Mouse (Mus musculus) spleen, adult 2 months (tissue): ENCODE data around the gene Bloc1s3. TPM values are rescaled to one million over a fixed set of nuclear protein-coding genes. Genes with fewer than 3 reads are reported as not detected.

Source experiments
- DNase-seq, 2 experiments: peaks; one replicate each; pipeline versions ENCODE4 v3.0.0 to v3.0.0-alpha.2; 2012 to 2021; ENCODE audit warnings: low spot score in 2 of 2, low read depth in 1 of 2
- H3K27ac ChIP-seq: fragments of 200-500 bp; 2 replicates; pipeline ENCODE4 v1.5.1; 2012; ENCODE audit warnings: low read length, inconsistent platforms; ENCODE audit not compliant: insufficient read depth
- H3K27me3 ChIP-seq: fragments of 200-500 bp; 2 replicates; pipeline ENCODE4 v1.6.1; 2012; ENCODE audit warnings: mild to moderate bottlenecking, moderate library complexity, low read length, inconsistent platforms; ENCODE audit not compliant: control insufficient read depth, insufficient read depth
- H3K36me3 ChIP-seq: fragments of 200-500 bp; 2 replicates; pipeline ENCODE4 v1.6.1; 2012; ENCODE audit warnings: mild to moderate bottlenecking, low read length, inconsistent platforms; ENCODE audit not compliant: control insufficient read depth, insufficient read depth
- H3K4me1 ChIP-seq: fragments of 200-500 bp; 2 replicates; pipeline ENCODE4 v1.6.1; 2011; ENCODE audit warnings: inconsistent platforms; ENCODE audit not compliant: control insufficient read depth, insufficient read depth, insufficient read length
- H3K4me3 ChIP-seq: fragments of 200-500 bp; 2 replicates; pipeline ENCODE4 v1.5.1; 2011; ENCODE audit warnings: mild to moderate bottlenecking, inconsistent platforms; ENCODE audit not compliant: insufficient read depth, insufficient read length; ENCODE audit errors: extremely low read depth
- CTCF ChIP-seq: fragments of 200-500 bp; IDR thresholded peaks from 2 replicates; pipeline ENCODE4 v1.5.1; 2011; ENCODE audit warnings: mild to moderate bottlenecking, inconsistent platforms; ENCODE audit not compliant: insufficient read depth, insufficient read length, insufficient replicate concordance; ENCODE audit errors: extremely low read depth
- POLR2A ChIP-seq: fragments of 200-500 bp; IDR thresholded peaks from 2 replicates; pipeline ENCODE4 v1.6.1; 2011; ENCODE audit warnings: low read depth, low read length, inconsistent platforms
- whole genome bisulfite sequencing: fragments of 180-500 bp; shearing (Covaris S2); methylation state at CpG from one replicate; pipeline ENCODE4 v1.1.7; 2018; 5-methylcytosine and 5-hydroxymethylcytosine counted together
- polyA plus RNA-seq: library from polyadenylated mRNA; depleted of rRNA; stranded (reverse); fragments of >200 nt; gene quantifications from 2 replicates; pipeline ENCODE4 v1.2.3, GENCODE M21; 2012

The Bloc1s3 gene
- polyA plus RNA-seq, 1 experiment: 8.8 TPM

DNA sequence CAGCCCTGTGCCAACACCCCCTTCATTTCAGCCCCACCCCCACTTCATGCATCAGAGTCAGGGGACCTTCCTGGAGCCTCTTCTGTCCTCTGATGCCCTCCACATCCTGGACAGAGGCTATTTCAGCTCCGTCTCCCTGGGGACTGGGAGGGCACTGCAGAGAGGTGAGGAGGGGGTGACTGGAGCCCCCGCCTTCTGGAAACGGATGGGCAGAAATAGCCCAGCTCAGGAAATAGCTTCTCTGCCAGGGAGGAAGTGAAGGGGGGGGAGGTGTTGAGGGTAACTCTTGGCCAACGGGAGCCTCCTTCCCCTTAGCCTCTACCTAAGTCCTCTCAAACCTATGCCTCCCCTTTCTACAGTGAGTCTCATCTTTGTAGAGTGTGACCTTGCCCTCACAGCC is 35.8 kb downstream of the Bloc1s3 start:
- Histone ChIP-seq H3K36me3 (no peaks in the 10 kb centered on the region), H3K4me3 (peak overlapping the region; percentile 0; the same call in 1 of the 2 replicates)

DNA sequence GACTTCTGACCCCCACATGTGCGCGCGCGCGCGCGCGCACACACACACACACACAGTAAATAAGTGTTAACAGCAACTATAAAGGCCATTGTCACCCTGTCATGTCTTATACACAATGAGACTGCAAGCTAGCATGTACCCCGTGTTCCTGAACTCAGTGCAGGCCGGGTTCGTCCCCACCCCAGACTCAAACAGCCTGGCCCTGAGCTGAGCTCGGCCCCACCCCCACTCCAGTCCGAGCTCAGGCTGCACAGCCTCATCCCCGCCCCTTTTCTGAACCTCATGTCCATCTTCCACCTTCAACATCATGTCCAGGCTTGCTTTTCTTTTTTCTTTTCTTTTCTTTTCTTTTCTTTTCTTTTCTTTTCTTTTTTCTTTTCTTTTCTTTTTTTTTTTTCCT is 37.9 kb downstream of the Bloc1s3 start:
- Histone ChIP-seq H3K36me3 (no peaks in the 10 kb centered on the region), H3K4me3 (no peak overlapping the region), H3K27ac (no peak overlapping the region), H3K27me3 (peaks cover 2% of the 10 kb centered on the region), H3K4me1 (peaks cover 27% of the 10 kb centered on the region)
- 76% methylated on average over 14 of the region's 14 CpGs for WGBS
- no peak for DNase-seq
- TF ChIP-seq POLR2A: no peak
- TF ChIP-seq CTCF: no peak

More for the DNA sequence above, 35.8 kb downstream of the Bloc1s3 start:
- Histone ChIP-seq H3K4me1 (peaks cover 27% of the 10 kb centered on the region), H3K27me3 (peaks cover 2% of the 10 kb centered on the region), H3K27ac (peak overlapping the region; percentile 18; the same call in 1 of the 2 replicates)
- DNase-seq: peak in 1 of 2 experiments; percentile 33
- 0% methylated on average over 4 of the region's 4 CpGs for WGBS
- TF ChIP-seq POLR2A (no peak), CTCF (no peak)

DNA sequence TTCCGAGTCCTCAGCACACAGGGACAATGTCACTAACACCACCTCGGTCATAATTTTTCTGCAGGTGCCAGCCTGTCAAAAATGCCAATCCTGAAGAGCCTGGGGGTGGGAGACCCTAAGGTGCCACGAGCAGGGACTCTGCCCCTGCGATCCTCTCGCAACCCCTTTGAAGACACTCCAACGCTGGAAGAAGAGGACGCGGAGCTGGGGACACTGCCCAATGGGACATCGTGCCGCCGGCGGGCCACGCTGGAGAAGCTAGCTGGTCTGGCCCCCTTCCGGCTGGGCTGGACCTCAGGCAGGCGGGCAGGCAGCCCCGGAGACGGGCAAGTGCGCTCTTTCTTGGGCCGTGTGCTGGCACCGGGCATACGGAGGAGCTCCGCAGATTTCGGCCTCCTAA is 38.8 kb downstream of the Bloc1s3 start:
- H3K27me3 ChIP-seq: peaks cover 2% of the 10 kb centered on the region
- no peak for DNase-seq
- H3K4me1 ChIP-seq: peaks cover 27% of the 10 kb centered on the region
- no peak overlapping the region for H3K27ac ChIP-seq
- TF ChIP-seq POLR2A: no peak
- TF ChIP-seq CTCF: no peak
- no peaks in the 10 kb centered on the region for H3K36me3 ChIP-seq
- no peak overlapping the region for H3K4me3 ChIP-seq
- 93% methylated on average over 23 of the region's 23 CpGs for WGBS

DNA sequence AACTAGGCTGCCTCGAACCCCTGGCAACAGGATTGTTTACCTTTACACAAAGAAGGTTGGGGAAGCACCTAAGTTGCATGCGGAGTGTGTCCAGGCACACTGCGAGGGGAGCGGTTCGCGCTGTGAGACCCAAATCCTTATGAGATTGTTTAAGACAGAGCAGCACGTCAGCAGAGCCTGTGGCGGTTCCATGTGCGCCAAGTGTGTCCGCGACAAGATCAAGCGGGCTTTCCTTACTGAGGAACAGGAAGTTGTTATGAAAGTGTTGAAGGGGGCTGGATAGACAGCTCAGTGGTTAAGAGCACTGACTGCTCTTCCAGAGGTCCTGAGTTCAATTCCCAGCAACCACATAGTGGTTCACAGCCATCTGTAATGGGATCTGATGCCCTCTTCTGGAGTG is 39.9 kb downstream of the Bloc1s3 start:
- Histone ChIP-seq H3K36me3 (no peaks in the 10 kb centered on the region), H3K4me3 (no peak overlapping the region), H3K27ac (no peak overlapping the region), H3K27me3 (no peaks in the 10 kb centered on the region), H3K4me1 (peaks cover 17% of the 10 kb centered on the region; the same call in 1 of the 2 replicates)
- no peak for DNase-seq
- WGBS: 38% methylated on average over 12 of the region's 12 CpGs
- TF ChIP-seq CTCF (no peak), POLR2A (no peak)

DNA sequence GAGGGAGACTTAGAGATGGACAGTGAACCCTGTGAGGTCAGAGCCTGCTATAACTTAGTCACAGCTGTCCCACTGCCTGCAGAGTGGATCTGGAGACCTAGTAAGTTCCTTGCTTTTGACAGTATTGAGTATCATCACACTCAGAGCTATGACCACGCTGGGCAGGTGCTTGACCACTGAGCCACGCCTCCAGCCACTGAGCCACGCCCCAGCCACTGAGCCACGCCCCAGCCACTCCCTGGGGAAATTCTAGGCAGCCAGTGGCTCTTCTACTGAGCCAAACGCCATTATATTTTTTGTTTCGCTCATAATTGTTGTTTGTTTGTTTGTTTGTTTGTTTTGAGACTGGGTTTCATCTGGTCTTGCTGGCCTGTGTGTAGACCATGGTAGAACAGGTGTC is 40.5 kb downstream of the Bloc1s3 start:
- no peak overlapping the region for H3K27ac ChIP-seq
- H3K4me1 ChIP-seq: peaks cover 12% of the 10 kb centered on the region; the same call in 1 of the 2 replicates
- no peak for TF ChIP-seq CTCF
- no peak for TF ChIP-seq POLR2A
- 62% methylated on average over 6 of the region's 6 CpGs for WGBS
- no peaks in the 10 kb centered on the region for H3K36me3 ChIP-seq
- H3K27me3 ChIP-seq: no peaks in the 10 kb centered on the region
- DNase-seq: no peak
- no peak overlapping the region for H3K4me3 ChIP-seq

DNA sequence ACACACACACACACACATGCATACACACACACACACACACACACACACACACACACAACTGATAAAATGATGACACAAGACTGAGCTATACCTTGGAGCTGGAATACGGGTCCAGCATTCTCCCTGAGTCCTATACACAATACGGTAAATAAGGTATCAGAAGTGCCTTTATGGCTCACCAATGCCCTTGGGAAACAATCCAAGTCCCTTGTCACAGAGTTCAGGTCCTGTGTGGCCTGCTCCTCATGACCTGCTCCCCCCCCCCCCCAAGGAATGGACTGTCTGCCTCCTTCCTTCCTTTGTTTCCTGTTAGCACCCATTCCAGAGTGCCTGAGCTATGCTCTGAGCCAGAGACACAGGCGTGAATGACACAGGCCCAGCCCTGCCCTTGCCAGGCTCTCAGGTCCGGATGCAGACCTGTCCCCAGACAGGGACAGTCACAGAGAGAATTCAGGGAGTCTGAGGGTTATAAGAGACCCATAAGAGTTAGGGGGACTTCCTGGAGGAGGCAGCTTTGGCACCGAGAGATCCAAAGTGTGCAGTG is 41.5 kb downstream of the Bloc1s3 start:
- TF ChIP-seq CTCF: no peak
- TF ChIP-seq POLR2A: no peak
- H3K27ac ChIP-seq: no peak overlapping the region
- DNase-seq: no peak
- WGBS: 79% methylated on average over 5 of the region's 5 CpGs
- peaks cover 2% of the 10 kb centered on the region; the same call in 1 of the 2 replicates for H3K4me1 ChIP-seq
- no peaks in the 10 kb centered on the region for H3K27me3 ChIP-seq
- H3K36me3 ChIP-seq: no peaks in the 10 kb centered on the region
- H3K4me3 ChIP-seq: no peak overlapping the region

DNA sequence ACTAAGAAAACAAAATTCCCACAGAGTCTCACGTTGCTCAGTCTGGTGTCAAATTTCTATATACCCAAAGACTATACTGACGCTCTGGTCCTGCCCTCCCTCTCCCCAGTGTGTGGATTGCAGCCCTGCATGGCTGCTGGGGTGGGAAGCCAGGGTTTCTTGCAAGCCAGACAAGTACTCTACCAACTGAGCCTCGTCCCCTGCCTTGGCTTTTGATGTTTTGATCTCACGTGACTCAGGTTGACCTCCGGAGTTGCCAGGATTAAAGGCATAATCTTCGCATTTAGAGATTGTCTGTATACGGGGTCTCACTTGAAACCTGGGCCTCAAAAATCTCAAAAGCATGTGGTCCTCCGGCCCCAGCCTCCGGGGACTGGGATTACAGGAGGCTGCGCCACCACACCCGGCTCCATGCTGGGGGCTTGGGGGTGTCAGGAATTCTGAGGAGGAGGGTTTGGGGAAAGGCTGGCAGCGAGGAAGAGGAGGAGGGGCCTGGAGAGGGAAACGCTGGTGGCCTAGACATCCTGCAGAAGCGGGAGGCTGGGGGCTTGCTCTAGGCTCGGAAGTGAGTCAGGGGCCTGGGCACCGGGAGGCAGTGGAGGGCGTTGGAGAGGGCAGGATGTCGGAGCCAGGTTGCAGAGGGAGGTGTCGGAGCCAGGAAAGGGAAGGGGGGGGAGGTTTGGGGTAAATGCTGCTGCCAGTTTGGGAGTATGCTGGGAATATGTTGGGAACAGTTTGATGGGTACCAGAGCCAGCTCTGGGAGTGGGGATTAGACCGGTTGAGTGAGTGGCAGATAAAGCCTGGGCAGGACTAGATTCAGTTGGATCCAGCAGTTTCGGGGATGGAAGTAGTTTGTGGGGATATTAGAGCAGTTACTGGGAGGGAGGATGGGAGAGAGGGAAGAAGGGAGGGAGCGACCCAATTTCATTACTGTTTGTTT is 43.5 kb downstream of the Bloc1s3 start:
- no peak overlapping the region for H3K4me3 ChIP-seq
- 84% methylated on average over 22 of the region's 22 CpGs for WGBS
- TF ChIP-seq CTCF: no peak
- no peak for TF ChIP-seq POLR2A

More for the DNA sequence above, 43.5 kb downstream of the Bloc1s3 start:
- Histone ChIP-seq H3K27me3 (no peaks in the 10 kb centered on the region), H3K36me3 (no peaks in the 10 kb centered on the region), H3K27ac (no peak overlapping the region), H3K4me1 (no peaks in the 10 kb centered on the region)
- DNase-seq: no peak
